Mouse (Mus musculus) myocyte (in vitro differentiated cells): ENCODE results near the gene Hook2.

ENCODE experiments used
- E2F4 ChIP-seq: IDR thresholded peaks from one replicate; pipeline ENCODE4 v1.6.1; 2011; ENCODE audit warnings: mild to moderate bottlenecking, control low read depth, moderate library complexity; ENCODE audit not compliant: insufficient read depth
- MYOD1 ChIP-seq, 3 experiments: IDR thresholded peaks; one replicate each; pipeline ENCODE4 v1.6.1; 2011; ENCODE audit warnings: control low read depth in 2 of 3, low read depth in 2 of 3, mild to moderate bottlenecking in 2 of 3, moderate library complexity in 1 of 3; ENCODE audit not compliant: insufficient read length in 2 of 3, control insufficient read depth in 1 of 3
- MYOG ChIP-seq, 3 experiments: IDR thresholded peaks; one replicate each; pipeline ENCODE4 v1.6.1; 2011; ENCODE audit warnings: control low read depth in 2 of 3, low read depth in 2 of 3, mild to moderate bottlenecking in 2 of 3; ENCODE audit not compliant: insufficient read length in 2 of 3, control insufficient read depth in 1 of 3, insufficient read depth in 1 of 3
- POLR2A ChIP-seq: IDR thresholded peaks from one replicate; pipeline ENCODE4 v1.6.1; 2011; ENCODE audit warnings: low read depth, mild to moderate bottlenecking, control low read depth, moderate library complexity; ENCODE audit not compliant: insufficient read length
- POLR2AphosphoS2 ChIP-seq: IDR thresholded peaks from one replicate; pipeline ENCODE4 v1.6.1; 2011; ENCODE audit warnings: low read depth, control low read depth; ENCODE audit not compliant: insufficient read length
- REST ChIP-seq: IDR thresholded peaks from one replicate; pipeline ENCODE4 v1.6.1; 2011; ENCODE audit warnings: mild to moderate bottlenecking, control low read depth, moderate library complexity; ENCODE audit not compliant: insufficient read depth, insufficient read length
- TCF12 ChIP-seq: IDR thresholded peaks from one replicate; pipeline ENCODE4 v1.6.1; 2011; ENCODE audit warnings: mild to moderate bottlenecking, control low read depth; ENCODE audit not compliant: poor library complexity, insufficient read depth, severe bottlenecking
- USF1 ChIP-seq: IDR thresholded peaks from one replicate; pipeline ENCODE4 v1.6.1; 2011; ENCODE audit warnings: low read depth, mild to moderate bottlenecking, control low read depth, moderate library complexity

GRCm38 (mm10) chr8:85033867-85034266 lies 43.5 kb downstream of the Hook2 start:
- no peak for TF ChIP-seq POLR2A
- no peak for TF ChIP-seq MYOG (IDR thresholded peaks at IDR 0.05; ENCODE audit: control insufficient read depth in 1 of 3, insufficient read depth in 1 of 3, insufficient read length in 2 of 3, low read depth in 2 of 3)
- TF ChIP-seq TCF12: no peak
- no peak for TF ChIP-seq USF1
- TF ChIP-seq MYOD1 (IDR thresholded peaks at IDR 0.05; ENCODE audit: control insufficient read depth in 1 of 3, insufficient read length in 2 of 3, low read depth in 2 of 3): no peak
- no peak for TF ChIP-seq E2F4
- no peak for TF ChIP-seq REST
- no peak for TF ChIP-seq POLR2AphosphoS2
